Mouse (Mus musculus) neural tube, embryonic 13.5 days (tissue): Measurements from ENCODE around the gene Ube2c. TPM values are rescaled to one million over a fixed set of nuclear protein-coding genes. Genes with fewer than 3 reads are reported as not detected.

Source experiments
- ATAC-seq: fragments of 200-750 bp; cut with Nextera tagmentation; 2 replicates; pipeline ENCODE4 v1.8.0; 2017; ENCODE audit warnings: low read depth, mild to moderate bottlenecking, moderate TSS enrichment, moderate library complexity
- H3K27ac ChIP-seq: fragments of 300-500 bp; sonication (generic); replicated peaks from 2 replicates; pipeline ENCODE4 v1.5.1; 2015; ENCODE audit warnings: moderate library complexity, mild to moderate bottlenecking, inconsistent platforms
- H3K27me3 ChIP-seq: fragments of 300-500 bp; sonication (generic); 2 replicates; pipeline ENCODE4 v1.6.1; 2015; ENCODE audit warnings: mild to moderate bottlenecking, inconsistent platforms
- H3K36me3 ChIP-seq: fragments of 300-500 bp; sonication (generic); 2 replicates; pipeline ENCODE4 v1.6.1; 2015; ENCODE audit warnings: mild to moderate bottlenecking, inconsistent platforms
- H3K4me1 ChIP-seq: fragments of 300-500 bp; sonication (generic); replicated peaks from 2 replicates; pipeline ENCODE4 v1.6.1; 2015; ENCODE audit warnings: inconsistent platforms
- H3K4me2 ChIP-seq: fragments of 300-500 bp; sonication (generic); 2 replicates; pipeline ENCODE4 v1.6.1; 2015; ENCODE audit warnings: inconsistent platforms, mild to moderate bottlenecking, moderate library complexity
- H3K4me3 ChIP-seq: fragments of 300-500 bp; sonication (generic); 2 replicates; pipeline ENCODE4 v1.5.1; 2015; ENCODE audit warnings: mild to moderate bottlenecking, inconsistent platforms
- H3K9ac ChIP-seq: fragments of 300-500 bp; sonication (generic); 2 replicates; pipeline ENCODE4 v1.6.1; 2015; ENCODE audit warnings: moderate library complexity, mild to moderate bottlenecking, inconsistent platforms
- H3K9me3 ChIP-seq: fragments of 300-500 bp; sonication (generic); 2 replicates; pipeline ENCODE4 v1.6.1; 2016; ENCODE audit warnings: inconsistent platforms
- WGBS: fragments of 180-500 bp; shearing (Covaris S2); methylation state at CpG from one replicate; pipeline ENCODE4 v1.1.7; 2015; 5-methylcytosine and 5-hydroxymethylcytosine counted together
- polyA plus RNA-seq: library from polyadenylated mRNA; unstranded; fragments of >200 nt; fragmentation: Nextera tagmentation; extraction: Ambion mirVana; gene quantifications from 2 replicates; pipeline ENCODE4 v1.2.1, GENCODE M21; 2015

The Ube2c gene
- polyA plus RNA-seq: 80.8 and 108 TPM in 2 replicates

DNA sequence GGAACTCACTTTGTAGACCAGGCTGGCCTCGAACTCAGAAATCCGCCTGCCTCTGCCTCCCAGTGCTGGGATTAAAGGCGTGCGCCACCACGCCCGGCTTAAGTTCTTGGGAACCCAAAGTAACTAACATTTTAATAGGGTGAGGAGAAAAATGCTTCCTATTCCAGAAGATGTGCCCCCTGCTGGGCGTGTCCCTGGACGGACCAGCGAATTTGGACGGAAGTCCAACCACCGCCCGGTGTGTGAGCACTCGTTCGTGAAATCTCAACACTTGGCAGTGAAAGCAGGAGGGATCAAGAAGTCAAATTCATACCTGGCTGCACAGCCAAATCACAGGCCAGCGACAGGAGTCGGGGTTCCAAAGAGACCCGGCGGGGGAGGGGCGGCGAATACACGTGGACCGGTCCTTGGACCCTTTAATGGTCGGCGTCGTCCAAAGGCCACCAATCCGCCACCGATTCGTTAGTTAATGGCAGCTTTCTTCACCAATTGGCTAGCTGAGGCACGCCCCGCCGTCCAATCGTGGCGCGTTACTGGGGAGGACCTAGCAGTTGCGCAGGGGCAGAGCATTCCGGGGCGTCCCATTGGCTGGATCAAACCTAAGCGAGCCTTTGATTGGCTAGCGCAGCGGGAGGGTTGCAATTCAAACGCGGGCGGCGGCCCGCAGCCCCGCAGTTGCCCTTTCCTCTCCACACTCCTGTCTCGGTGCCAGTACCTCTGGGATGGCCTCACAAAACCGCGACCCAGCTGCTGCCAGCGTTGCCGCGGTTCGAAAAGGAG is at the start of gene Ube2c:
TSS of gene Ube2c (plus strand) at position 641 of the 780 bp plus-strand sequence.
- Histone ChIP-seq H3K9ac (peak within 1 kb of the TSS; percentile 70), H3K27me3 (no peaks in the 10 kb centered on the region), H3K4me2 (peak within 1 kb of the TSS; percentile 97), H3K36me3 (peaks cover 39% of the 10 kb centered on the region), H3K4me3 (peak within 1 kb of the TSS; percentile 67), H3K9me3 (no peaks in the 10 kb centered on the region), H3K4me1 (peaks cover 26% of the 10 kb centered on the region), H3K27ac (0 out of 2 replicates have a peak within 1 kb of the TSS, but pooled peaks have one; percentile 28)
- 2% methylated on average over 53 of the region's 53 CpGs for WGBS
- peak; percentile 100 for ATAC-seq

- no peaks in the 10 kb centered on the region for H3K36me3 ChIP-seq
- H3K9ac ChIP-seq: no peak overlapping the region
- H3K4me3 ChIP-seq: no peak overlapping the region
- H3K4me2 ChIP-seq: no peak overlapping the region
- H3K27me3 ChIP-seq: 0 out of 2 replicates have a peak, but pooled peaks cover 3% of the 10 kb centered on the region
- ATAC-seq: no peak
- H3K4me1 ChIP-seq: no peaks in the 10 kb centered on the region
- H3K27ac ChIP-seq: no peak overlapping the region
- 68% methylated on average over 4 of the region's 4 CpGs for WGBS
- H3K9me3 ChIP-seq: no peaks in the 10 kb centered on the region
Measured at GRCm38 (mm10) chr2:164723276-164723675, 46.4 kb upstream of the Ube2c start.

- Histone ChIP-seq H3K9me3 (no peaks in the 10 kb centered on the region), H3K4me3 (no peak overlapping the region), H3K9ac (no peak overlapping the region), H3K27ac (no peak overlapping the region), H3K4me2 (no peak overlapping the region), H3K27me3 (0 out of 2 replicates have a peak, but pooled peaks cover 3% of the 10 kb centered on the region), H3K4me1 (no peaks in the 10 kb centered on the region), H3K36me3 (no peaks in the 10 kb centered on the region)
- WGBS: 33% methylated on average over 6 of the region's 6 CpGs
- no peak for ATAC-seq
Measured at GRCm38 (mm10) chr2:164725895-164726619, 43.6 kb upstream of the Ube2c start.

- Histone ChIP-seq H3K4me3 (no peak overlapping the region), H3K9ac (no peak overlapping the region), H3K27ac (no peak overlapping the region), H3K9me3 (no peaks in the 10 kb centered on the region), H3K27me3 (no peaks in the 10 kb centered on the region), H3K4me2 (no peak overlapping the region), H3K36me3 (no peaks in the 10 kb centered on the region), H3K4me1 (no peaks in the 10 kb centered on the region)
- 81% methylated on average over 5 of the region's 5 CpGs for WGBS
- no peak for ATAC-seq
Measured at GRCm38 (mm10) chr2:164731719-164732118, 38.0 kb upstream of the Ube2c start.

GRCm38 (mm10) chr2:164733259-164733658 is 36.4 kb upstream of the Ube2c start:
- ATAC-seq: no peak
- Histone ChIP-seq H3K4me1 (no peaks in the 10 kb centered on the region), H3K27me3 (no peaks in the 10 kb centered on the region), H3K4me2 (no peak overlapping the region), H3K27ac (no peak overlapping the region), H3K36me3 (no peaks in the 10 kb centered on the region), H3K9ac (no peak overlapping the region), H3K9me3 (no peaks in the 10 kb centered on the region), H3K4me3 (no peak overlapping the region)
- WGBS: 87% methylated on average over 2 of the region's 2 CpGs

- Histone ChIP-seq H3K36me3 (no peaks in the 10 kb centered on the region), H3K4me1 (no peaks in the 10 kb centered on the region), H3K27ac (no peak overlapping the region), H3K4me3 (no peak overlapping the region), H3K9me3 (no peaks in the 10 kb centered on the region), H3K4me2 (no peak overlapping the region), H3K9ac (no peak overlapping the region), H3K27me3 (no peaks in the 10 kb centered on the region)
- 85% methylated on average over 5 of the region's 5 CpGs for WGBS
- ATAC-seq: no peak
Measured at GRCm38 (mm10) chr2:164734839-164735238, 34.9 kb upstream of the Ube2c start.

DNA sequence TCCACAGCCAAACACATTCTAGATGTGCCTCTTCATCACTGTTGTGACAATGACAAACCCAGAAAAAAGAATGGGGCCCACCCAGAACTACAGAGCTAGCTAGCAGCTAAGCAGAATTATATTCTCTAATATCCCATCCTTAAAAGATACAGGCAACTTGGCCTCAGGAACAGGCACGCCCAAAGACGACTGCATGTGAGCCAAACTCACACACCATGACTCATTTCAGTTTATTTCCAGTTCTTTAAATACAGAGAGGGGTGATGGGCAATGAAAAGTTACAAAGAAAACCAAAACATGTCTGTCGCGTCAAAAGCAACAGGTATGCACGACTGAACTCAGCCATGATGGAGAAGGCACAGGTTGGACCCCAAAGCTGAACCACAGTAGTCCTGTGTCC is 34.3 kb upstream of the Ube2c start:
- H3K4me2 ChIP-seq: no peak overlapping the region
- no peaks in the 10 kb centered on the region for H3K9me3 ChIP-seq
- no peaks in the 10 kb centered on the region for H3K4me1 ChIP-seq
- ATAC-seq: no peak
- H3K9ac ChIP-seq: no peak overlapping the region
- no peaks in the 10 kb centered on the region for H3K36me3 ChIP-seq
- no peak overlapping the region for H3K27ac ChIP-seq
- no peaks in the 10 kb centered on the region for H3K27me3 ChIP-seq
- 89% methylated on average over 5 of the region's 5 CpGs for WGBS
- no peak overlapping the region for H3K4me3 ChIP-seq

DNA sequence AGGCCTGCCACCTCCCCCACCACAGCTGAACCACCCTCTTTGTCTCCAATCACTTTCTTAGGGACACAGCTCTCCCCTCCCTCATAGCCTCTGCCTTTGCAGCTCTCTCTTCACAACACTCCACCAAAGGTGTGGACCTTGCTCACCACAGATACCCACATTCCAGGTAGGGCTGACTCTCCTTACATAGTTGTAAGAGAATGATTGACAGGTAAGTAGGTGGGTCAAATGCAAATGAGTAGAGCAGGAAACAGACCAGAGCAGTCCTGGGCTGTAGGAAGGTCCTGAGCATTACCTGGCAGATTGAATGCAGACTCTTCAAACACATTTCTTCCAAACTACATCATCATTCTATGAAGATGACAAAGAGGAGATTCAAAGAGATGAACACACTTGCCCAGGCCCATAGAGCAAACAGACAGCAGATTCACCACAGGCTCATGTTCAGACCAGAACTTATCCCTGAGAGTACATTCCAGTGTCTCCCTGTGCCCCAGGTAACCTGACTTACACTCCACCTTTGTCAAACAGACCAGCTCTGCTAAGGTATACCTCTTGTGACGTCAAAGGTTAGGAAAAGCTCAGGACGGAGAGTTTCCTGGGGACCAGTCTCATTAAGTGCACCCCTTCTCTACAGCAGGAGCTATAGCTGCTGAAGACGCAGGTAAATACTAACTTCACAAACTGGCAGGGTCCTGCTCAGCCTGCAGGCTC is 32.2 kb upstream of the Ube2c start:
- Histone ChIP-seq H3K9me3 (no peaks in the 10 kb centered on the region), H3K27me3 (no peaks in the 10 kb centered on the region), H3K4me1 (no peaks in the 10 kb centered on the region), H3K36me3 (no peaks in the 10 kb centered on the region), H3K9ac (no peak overlapping the region), H3K27ac (no peak overlapping the region), H3K4me2 (no peak overlapping the region), H3K4me3 (no peak overlapping the region)
- no peak for ATAC-seq
- 72% methylated on average over 3 of the region's 3 CpGs for WGBS

- Histone ChIP-seq H3K27ac (no peak overlapping the region), H3K4me3 (no peak overlapping the region), H3K36me3 (no peaks in the 10 kb centered on the region), H3K27me3 (no peaks in the 10 kb centered on the region; the same call in 1 of the 2 replicates), H3K9me3 (no peaks in the 10 kb centered on the region), H3K4me1 (peaks cover 2% of the 10 kb centered on the region), H3K4me2 (no peak overlapping the region), H3K9ac (no peak overlapping the region)
- WGBS: 74% methylated on average over 7 of the region's 7 CpGs
- no peak for ATAC-seq
Measured at GRCm38 (mm10) chr2:164739876-164740275, 29.8 kb upstream of the Ube2c start.

- WGBS: 75% methylated on average over 13 of the region's 13 CpGs
- H3K9ac ChIP-seq: peak overlapping the region; percentile 89
Measured at GRCm38 (mm10) chr2:164744987-164745386, 24.7 kb upstream of the Ube2c start.

DNA sequence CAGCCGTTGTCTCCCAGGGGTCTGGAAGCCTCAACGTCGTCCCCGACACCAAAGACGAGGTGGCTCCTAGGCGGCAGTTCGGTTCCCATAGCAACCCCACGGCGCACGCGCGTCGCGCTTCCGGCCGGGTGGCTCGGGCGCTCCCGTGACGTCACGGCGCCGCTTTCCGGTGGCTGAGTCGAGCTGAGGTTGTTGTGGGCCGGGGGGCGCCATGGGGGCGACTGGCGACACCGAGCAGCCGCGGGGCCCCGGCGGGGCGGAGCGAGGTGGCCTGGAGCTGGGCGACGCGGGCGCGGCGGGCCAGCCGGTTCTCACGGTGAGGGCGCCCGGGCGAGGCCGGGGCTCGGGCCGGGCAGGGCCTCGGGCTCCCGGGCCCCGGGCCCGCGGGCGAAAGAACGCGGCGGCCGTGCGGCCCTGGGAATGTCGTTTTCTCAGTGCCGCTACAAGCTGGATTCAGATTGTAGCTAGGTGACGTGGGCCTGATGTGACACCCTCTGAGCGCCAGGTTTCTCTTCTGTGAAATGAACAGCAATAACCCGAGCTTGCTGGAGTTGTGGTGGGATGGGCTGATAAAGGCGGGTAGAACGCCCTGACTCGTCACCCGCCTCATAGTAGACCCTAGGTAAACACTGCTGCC is 23.7 kb upstream of the Ube2c start, which contains the start of the genes Wfdc3 and Dnttip1:
TSS of gene Wfdc3 (minus strand) at position 89 of the 637 bp plus-strand sequence.
TSS of gene Dnttip1 (plus strand) at position 141 of the 637 bp plus-strand sequence.
- Histone ChIP-seq H3K9ac (peak within 1 kb of the TSS; percentile 89), H3K36me3 (peaks cover 34% of the 10 kb centered on the region), H3K4me3 (peak within 1 kb of the TSS; percentile 72), H3K4me2 (peak within 1 kb of the TSS; percentile 73), H3K4me1 (peaks cover 33% of the 10 kb centered on the region), H3K27ac (peak within 1 kb of the TSS; percentile 70; the same call in 1 of the 2 replicates), H3K9me3 (no peaks in the 10 kb centered on the region), H3K27me3 (no peaks in the 10 kb centered on the region; the same call in 1 of the 2 replicates)
- ATAC-seq: peak; percentile 89
- WGBS: under 1% methylated on average over 70 of the region's 70 CpGs

More at GRCm38 (mm10) chr2:164744987-164745386, 24.7 kb upstream of the Ube2c start:
- Histone ChIP-seq H3K36me3 (peaks cover 25% of the 10 kb centered on the region), H3K4me3 (peak overlapping the region; percentile 72), H3K27ac (no peak overlapping the region), H3K4me1 (peaks cover 33% of the 10 kb centered on the region), H3K27me3 (no peaks in the 10 kb centered on the region; the same call in 1 of the 2 replicates), H3K9me3 (no peaks in the 10 kb centered on the region), H3K4me2 (peak overlapping the region; percentile 73)
- no peak for ATAC-seq
